Mouse (Mus musculus): ENCODE results near the gene Aifm1. TPM values are rescaled to one million over a fixed set of nuclear protein-coding genes. Genes with fewer than 3 reads are reported as not detected.
"Not testable (repeated sequence)": the region's sequence is repeated elsewhere in the genome, so short reads cannot be mapped to it uniquely, and the experiment has no call there.

Gene Aifm1
- total RNA-seq, 2 experiments from 2014 or later: 40.0 to 43.3 TPM

GRCm38 (mm10) chrX:48461006-48461405 is 52.4 kb downstream of the Aifm1 start:
- no peak for DNase-seq (ENCODE audit: low spot score in 2 of 2)

GRCm38 (mm10) chrX:48460496-48460895 is 52.9 kb downstream of the Aifm1 start:
- DNase-seq (ENCODE audit: low spot score in 2 of 2): no peak

- DNase-seq (ENCODE audit: low spot score in 2 of 2): no peak
Measured at GRCm38 (mm10) chrX:48456956-48457355, 56.4 kb downstream of the Aifm1 start.

GRCm38 (mm10) chrX:48455018-48455417 is 58.3 kb downstream of the Aifm1 start:
- no peak for DNase-seq (ENCODE audit: low spot score in 2 of 2)

- DNase-seq (ENCODE audit: low spot score in 2 of 2): no peak
Measured at GRCm38 (mm10) chrX:48454495-48454878, 58.9 kb downstream of the Aifm1 start.

- peak; percentile 71 to 80 for DNase-seq (ENCODE audit: low spot score in 2 of 2)
Measured at GRCm38 (mm10) chrX:48453736-48454494, 59.4 kb downstream of the Aifm1 start.

GRCm38 (mm10) chrX:48452931-48453673 is 60.3 kb downstream of the Aifm1 start:
- DNase-seq (ENCODE audit: low spot score in 2 of 2): peak in 1 of 2 experiments; percentile 27

GRCm38 (mm10) chrX:48452231-48452890 is 61.0 kb downstream of the Aifm1 start:
- no peak for DNase-seq (ENCODE audit: low spot score in 2 of 2)

GRCm38 (mm10) chrX:48449646-48450045 is 63.7 kb downstream of the Aifm1 start:
- DNase-seq (ENCODE audit: low spot score in 2 of 2): no peak

GRCm38 (mm10) chrX:48444677-48445076 is 68.7 kb downstream of the Aifm1 start:
- no peak for DNase-seq (ENCODE audit: low spot score in 2 of 2)

GRCm38 (mm10) chrX:48441954-48442353 is 71.4 kb downstream of the Aifm1 start:
- no peak for DNase-seq (ENCODE audit: low spot score in 2 of 2)

- no peak for DNase-seq (ENCODE audit: low spot score in 2 of 2)
Measured at GRCm38 (mm10) chrX:48441548-48441947, 71.8 kb downstream of the Aifm1 start.

- no peak for DNase-seq (ENCODE audit: low spot score in 2 of 2)
Measured at GRCm38 (mm10) chrX:48439036-48439435, 74.3 kb downstream of the Aifm1 start.

GRCm38 (mm10) chrX:48436082-48436481 is 77.3 kb downstream of the Aifm1 start:
- not testable (repeated sequence) for DNase-seq (ENCODE audit: low spot score in 2 of 2)

GRCm38 (mm10) chrX:48435477-48435900 is 77.9 kb downstream of the Aifm1 start:
- peak in 1 of 2 experiments; percentile 28 for DNase-seq (ENCODE audit: low spot score in 2 of 2)

GRCm38 (mm10) chrX:48434251-48434650 is 79.1 kb downstream of the Aifm1 start:
- no peak for DNase-seq (ENCODE audit: low spot score in 2 of 2)

GRCm38 (mm10) chrX:48433527-48433899 is 79.8 kb downstream of the Aifm1 start:
- DNase-seq (ENCODE audit: low spot score in 2 of 2): no peak

GRCm38 (mm10) chrX:48432599-48433526 is 80.5 kb downstream of the Aifm1 start:
- DNase-seq (ENCODE audit: low spot score in 2 of 2): no peak

- DNase-seq (ENCODE audit: low spot score in 2 of 2): no peak
Measured at GRCm38 (mm10) chrX:48429538-48429937, 83.8 kb downstream of the Aifm1 start.

GRCm38 (mm10) chrX:48429100-48429499 is 84.3 kb downstream of the Aifm1 start:
- DNase-seq (ENCODE audit: low spot score in 2 of 2): no peak

GRCm38 (mm10) chrX:48428642-48429041 is 84.7 kb downstream of the Aifm1 start:
- no peak for DNase-seq (ENCODE audit: low spot score in 2 of 2)

Data from gastrocnemius, postnatal 4 days (tissue).